Mouse (Mus musculus): ENCODE results near the gene Apoa1. TPM values are rescaled to one million over a fixed set of nuclear protein-coding genes. Genes with fewer than 3 reads are reported as not detected.

Gene Apoa1
- 3,214 and 4,275 TPM in 2 replicates for polyA plus RNA-seq (2015; fragmentation: Nextera tagmentation; extraction: Ambion mirVana)

DNA sequence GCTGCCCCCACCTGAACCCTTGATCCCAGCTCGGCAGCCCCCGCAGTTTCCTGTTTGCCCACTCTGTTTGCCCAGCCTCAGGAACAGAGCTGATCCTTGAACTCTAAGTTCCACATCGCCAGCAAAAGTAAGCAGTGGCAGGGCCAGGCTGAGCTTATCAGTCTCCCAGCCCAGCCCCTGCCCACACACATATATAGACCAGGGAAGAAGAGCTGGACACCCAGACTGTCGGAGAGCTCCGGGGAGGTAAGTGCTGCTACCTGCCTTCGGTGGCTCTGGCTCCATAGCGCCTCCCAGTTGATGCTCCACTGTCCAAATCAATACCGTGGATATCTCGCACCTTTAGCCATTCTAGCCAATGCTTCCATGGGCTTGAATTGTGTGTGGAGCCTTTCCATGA, at the start of gene Apoa1:
TSS of gene Apoa1 (plus strand) at position 90 of the 400 bp plus-strand sequence.
- H3K27me3 ChIP-seq (replicated peaks; ENCODE audit: control insufficient read depth, insufficient read depth, low read length) = no peaks in the 10 kb centered on the region
- 48% methylated on average over 9 of the region's 9 CpGs for WGBS
- peak within 1 kb of the TSS; percentile 54 for H3K4me3 ChIP-seq (ENCODE audit: low read length)
- peak within 1 kb of the TSS; percentile 89 for H3K4me2 ChIP-seq (ENCODE audit: low read depth, low read length)
- peak; percentile 31 for ATAC-seq
- no peaks in the 10 kb centered on the region for H3K9me3 ChIP-seq (ENCODE audit: control insufficient read depth, low read length)
- peak within 1 kb of the TSS; percentile 74 for H3K9ac ChIP-seq (ENCODE audit: low read depth, low read length)
- H3K36me3 ChIP-seq (ENCODE audit: control insufficient read depth, insufficient read depth, low read length) = no peaks in the 10 kb centered on the region
- H3K4me1 ChIP-seq (ENCODE audit: control insufficient read depth, insufficient read depth, low read length) = peaks cover 14% of the 10 kb centered on the region
- H3K27ac ChIP-seq (ENCODE audit: low read length) = peak within 1 kb of the TSS; percentile 83

DNA sequence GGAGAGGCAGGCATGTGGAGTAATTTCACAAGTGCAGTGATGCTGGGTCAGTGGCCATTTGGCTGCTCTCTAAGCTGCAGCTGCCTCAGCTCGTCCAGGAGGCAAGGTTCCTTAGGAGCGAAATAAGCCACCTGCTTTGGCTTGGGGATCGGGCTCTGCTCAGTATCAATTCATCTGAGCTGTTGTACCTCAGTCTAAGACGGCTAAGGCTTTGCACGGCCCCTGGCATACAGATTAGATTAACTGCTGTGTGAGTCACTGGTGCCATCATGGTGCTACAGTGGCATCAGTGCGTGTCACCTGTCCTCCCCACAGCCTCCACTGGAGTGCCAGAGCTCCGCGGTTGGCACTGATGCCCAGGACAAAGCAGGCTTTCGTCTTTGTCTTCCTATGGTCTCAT, 49.8 kb upstream of the Apoa1 start:
- H3K27ac ChIP-seq (ENCODE audit: low read length) = no peak overlapping the region
- H3K9ac ChIP-seq (ENCODE audit: low read depth, low read length) = no peak overlapping the region
- no peak for ATAC-seq
- no peak overlapping the region for H3K4me3 ChIP-seq (ENCODE audit: low read length)
- H3K4me1 ChIP-seq (ENCODE audit: control insufficient read depth, insufficient read depth, low read length) = peaks cover 15% of the 10 kb centered on the region
- H3K9me3 ChIP-seq (ENCODE audit: control insufficient read depth, low read length) = no peaks in the 10 kb centered on the region
- WGBS = 85% methylated on average over 9 of the region's 9 CpGs
- 0 out of 2 replicates have a peak, but pooled peaks cover 3% of the 10 kb centered on the region for H3K36me3 ChIP-seq (ENCODE audit: control insufficient read depth, insufficient read depth, low read length)
- no peaks in the 10 kb centered on the region for H3K27me3 ChIP-seq (replicated peaks; ENCODE audit: control insufficient read depth, insufficient read depth, low read length)
- H3K4me2 ChIP-seq (ENCODE audit: low read depth, low read length) = no peak overlapping the region

DNA sequence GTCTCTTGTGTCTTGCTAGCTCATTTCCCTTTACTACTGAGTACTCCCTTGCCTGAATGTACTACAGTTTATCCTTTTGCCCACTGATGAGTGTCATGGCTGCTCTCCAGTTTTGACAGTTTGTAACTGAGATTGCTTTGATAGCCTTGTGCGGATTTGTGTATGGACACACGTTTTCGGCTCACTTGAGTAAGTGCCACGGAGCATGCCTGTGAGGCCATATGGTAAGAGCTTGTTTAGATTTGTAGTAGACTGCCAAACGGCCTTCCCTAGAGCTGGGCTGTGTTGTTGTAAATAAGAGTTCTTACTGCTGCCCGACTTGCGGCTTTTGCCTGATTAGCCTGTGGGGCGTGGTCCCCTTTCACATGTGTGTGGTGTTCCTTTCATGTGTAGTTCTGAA, 47.1 kb upstream of the Apoa1 start:
- H3K9ac ChIP-seq (ENCODE audit: low read depth, low read length) = no peak overlapping the region
- no peak for ATAC-seq
- no peak overlapping the region for H3K4me3 ChIP-seq (ENCODE audit: low read length)
- no peak overlapping the region for H3K4me2 ChIP-seq (ENCODE audit: low read depth, low read length)
- 0 out of 2 replicates have a peak, but pooled peaks cover 3% of the 10 kb centered on the region for H3K36me3 ChIP-seq (ENCODE audit: control insufficient read depth, insufficient read depth, low read length)
- H3K27ac ChIP-seq (ENCODE audit: low read length) = no peak overlapping the region
- no peaks in the 10 kb centered on the region for H3K4me1 ChIP-seq (ENCODE audit: control insufficient read depth, insufficient read depth, low read length)
- no peaks in the 10 kb centered on the region for H3K27me3 ChIP-seq (replicated peaks; ENCODE audit: control insufficient read depth, insufficient read depth, low read length)
- WGBS = 61% methylated on average over 8 of the region's 8 CpGs
- no peaks in the 10 kb centered on the region for H3K9me3 ChIP-seq (ENCODE audit: control insufficient read depth, low read length)

DNA sequence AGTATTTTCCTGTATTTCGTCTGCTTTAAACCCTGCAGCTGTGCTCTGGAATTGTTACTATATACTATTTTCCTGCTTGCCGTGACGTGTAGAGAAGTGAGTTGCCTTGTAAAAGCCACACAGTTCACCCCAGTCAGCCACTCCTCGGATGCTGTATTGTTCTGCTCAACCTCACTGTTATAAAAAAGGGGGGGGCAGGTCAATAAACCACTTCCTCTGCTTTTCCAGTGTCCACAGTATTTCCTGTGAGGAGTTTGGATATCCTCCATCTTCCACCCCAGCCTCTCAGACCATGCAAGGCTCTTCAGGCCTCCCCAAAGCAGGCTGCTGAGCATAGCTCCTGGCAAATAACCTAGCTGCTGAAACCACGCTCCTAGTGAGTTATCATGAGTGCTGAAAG, 43.8 kb upstream of the Apoa1 start:
- H3K4me2 ChIP-seq (ENCODE audit: low read depth, low read length) = no peak overlapping the region
- WGBS = 53% methylated on average over 5 of the region's 5 CpGs

DNA sequence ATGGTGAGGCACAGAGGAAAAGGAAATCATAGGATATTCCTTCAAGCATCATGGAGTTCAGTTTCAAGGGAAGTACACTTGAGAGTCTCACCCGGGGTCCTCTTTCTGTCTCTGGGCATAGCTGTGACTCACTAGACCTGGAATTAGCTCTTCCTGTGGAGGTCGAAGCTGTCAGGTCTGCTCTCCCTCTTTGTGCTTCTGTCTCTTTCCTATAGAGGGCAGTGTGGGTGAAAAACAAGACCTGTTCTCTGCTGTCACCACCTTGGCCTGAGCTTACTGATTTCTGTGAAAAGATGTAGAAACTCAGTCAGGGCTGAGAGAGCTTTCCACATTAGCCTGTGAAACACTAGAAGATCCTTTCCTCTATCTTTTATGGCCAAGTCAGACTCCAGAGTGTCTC, 43.2 kb upstream of the Apoa1 start:
- peak overlapping the region; percentile 58; the same call in 1 of the 2 replicates for H3K27ac ChIP-seq (ENCODE audit: low read length)
- H3K27me3 ChIP-seq (replicated peaks; ENCODE audit: control insufficient read depth, insufficient read depth, low read length) = no peaks in the 10 kb centered on the region
- H3K4me1 ChIP-seq (ENCODE audit: control insufficient read depth, insufficient read depth, low read length) = no peaks in the 10 kb centered on the region
- no peaks in the 10 kb centered on the region for H3K9me3 ChIP-seq (ENCODE audit: control insufficient read depth, low read length)
- no peak overlapping the region for H3K4me3 ChIP-seq (ENCODE audit: low read length)
- H3K36me3 ChIP-seq (ENCODE audit: control insufficient read depth, insufficient read depth, low read length) = no peaks in the 10 kb centered on the region
- ATAC-seq = no peak
- 46% methylated on average over 2 of the region's 2 CpGs for WGBS
- H3K9ac ChIP-seq (ENCODE audit: low read depth, low read length) = no peak overlapping the region
- no peak overlapping the region for H3K4me2 ChIP-seq (ENCODE audit: low read depth, low read length)

More for the DNA sequence above, 43.8 kb upstream of the Apoa1 start:
- Histone ChIP-seq H3K27ac (ENCODE audit: low read length) (peak overlapping the region; percentile 58), H3K4me3 (ENCODE audit: low read length) (no peak overlapping the region), H3K9ac (ENCODE audit: low read depth, low read length) (no peak overlapping the region), H3K4me1 (ENCODE audit: control insufficient read depth, insufficient read depth, low read length) (no peaks in the 10 kb centered on the region), H3K27me3 (replicated peaks; ENCODE audit: control insufficient read depth, insufficient read depth, low read length) (no peaks in the 10 kb centered on the region), H3K9me3 (ENCODE audit: control insufficient read depth, low read length) (no peaks in the 10 kb centered on the region), H3K36me3 (ENCODE audit: control insufficient read depth, insufficient read depth, low read length) (no peaks in the 10 kb centered on the region)
- peak; percentile 45; the same call in 1 of the 2 replicates for ATAC-seq

DNA sequence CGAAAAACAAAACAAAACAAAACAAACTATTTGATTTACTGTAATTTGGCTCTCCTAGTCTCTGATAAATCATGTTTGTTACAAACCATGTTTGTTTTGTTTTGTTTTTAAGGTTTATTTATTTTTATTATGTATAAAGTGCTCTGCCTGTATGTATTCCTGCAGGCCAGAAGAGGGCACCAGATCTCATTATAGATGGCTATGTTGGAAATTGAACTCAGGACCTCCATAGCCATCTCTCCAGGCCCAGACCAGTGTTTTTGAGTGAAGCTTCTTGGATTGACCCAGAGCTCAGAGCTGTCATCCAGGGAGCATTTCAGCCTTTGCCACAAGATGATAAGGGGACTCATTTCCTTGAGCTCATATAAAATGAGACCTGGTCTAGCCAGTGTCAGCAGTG, 42.0 kb upstream of the Apoa1 start:
- ATAC-seq = no peak
- no peak overlapping the region for H3K4me3 ChIP-seq (ENCODE audit: low read length)
- no peaks in the 10 kb centered on the region for H3K4me1 ChIP-seq (ENCODE audit: control insufficient read depth, insufficient read depth, low read length)
- no peaks in the 10 kb centered on the region for H3K27me3 ChIP-seq (replicated peaks; ENCODE audit: control insufficient read depth, insufficient read depth, low read length)
- H3K9me3 ChIP-seq (ENCODE audit: control insufficient read depth, low read length) = no peaks in the 10 kb centered on the region
- H3K27ac ChIP-seq (ENCODE audit: low read length) = no peak overlapping the region
- no peaks in the 10 kb centered on the region for H3K36me3 ChIP-seq (ENCODE audit: control insufficient read depth, insufficient read depth, low read length)
- no peak overlapping the region for H3K9ac ChIP-seq (ENCODE audit: low read depth, low read length)
- WGBS = 88% methylated on average over 1 of the region's 1 CpGs
- H3K4me2 ChIP-seq (ENCODE audit: low read depth, low read length) = no peak overlapping the region

DNA sequence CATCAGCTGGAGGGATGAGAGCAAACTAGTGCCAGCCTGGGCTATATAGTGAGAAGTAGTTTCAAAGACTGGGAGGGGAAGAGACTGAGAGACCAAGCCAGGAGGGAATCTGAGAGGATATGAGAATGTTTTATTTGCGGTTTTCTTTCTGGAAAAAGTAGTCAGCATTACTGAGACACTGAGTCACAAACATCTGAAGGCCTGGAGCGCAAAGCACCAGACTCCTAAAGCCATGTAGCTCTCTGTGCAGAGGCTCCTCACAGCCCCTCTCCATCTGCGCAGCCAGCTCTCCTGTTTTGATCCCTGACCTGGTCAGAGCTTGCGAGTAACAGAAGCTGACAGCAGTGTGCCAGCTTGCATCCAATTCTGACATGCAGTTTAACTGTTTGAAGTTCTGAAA, 40.0 kb upstream of the Apoa1 start:
- H3K4me2 ChIP-seq (ENCODE audit: low read depth, low read length) = no peak overlapping the region
- H3K9me3 ChIP-seq (ENCODE audit: control insufficient read depth, low read length) = no peaks in the 10 kb centered on the region
- ATAC-seq = no peak
- H3K27ac ChIP-seq (ENCODE audit: low read length) = no peak overlapping the region
- no peaks in the 10 kb centered on the region for H3K27me3 ChIP-seq (replicated peaks; ENCODE audit: control insufficient read depth, insufficient read depth, low read length)
- no peak overlapping the region for H3K4me3 ChIP-seq (ENCODE audit: low read length)
- WGBS = 90% methylated on average over 4 of the region's 4 CpGs
- H3K4me1 ChIP-seq (ENCODE audit: control insufficient read depth, insufficient read depth, low read length) = no peaks in the 10 kb centered on the region
- H3K9ac ChIP-seq (ENCODE audit: low read depth, low read length) = no peak overlapping the region
- no peaks in the 10 kb centered on the region for H3K36me3 ChIP-seq (ENCODE audit: control insufficient read depth, insufficient read depth, low read length)

DNA sequence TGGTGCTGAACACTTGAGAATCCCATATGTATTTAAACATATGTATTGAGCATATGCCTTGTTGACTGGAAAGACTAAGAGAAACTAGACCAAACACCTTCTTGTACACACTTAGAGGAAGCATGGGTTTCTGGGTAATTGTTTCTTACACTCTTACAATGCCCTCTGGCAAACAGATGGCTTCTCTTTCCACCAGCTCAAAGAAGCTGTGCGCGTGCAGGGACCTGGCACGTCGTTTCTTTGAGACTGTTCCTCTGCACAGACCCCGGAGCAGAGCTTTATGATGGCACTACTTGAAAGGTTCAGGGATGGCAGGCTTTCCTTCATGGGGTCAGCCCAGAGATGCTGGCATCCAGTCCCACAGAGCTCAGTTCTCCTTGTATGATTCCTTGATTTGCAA, 39.4 kb upstream of the Apoa1 start:
- Histone ChIP-seq H3K36me3 (ENCODE audit: control insufficient read depth, insufficient read depth, low read length) (no peaks in the 10 kb centered on the region), H3K4me3 (ENCODE audit: low read length) (no peak overlapping the region), H3K27ac (ENCODE audit: low read length) (no peak overlapping the region), H3K9me3 (ENCODE audit: control insufficient read depth, low read length) (no peaks in the 10 kb centered on the region), H3K9ac (ENCODE audit: low read depth, low read length) (no peak overlapping the region), H3K4me2 (ENCODE audit: low read depth, low read length) (no peak overlapping the region), H3K27me3 (replicated peaks; ENCODE audit: control insufficient read depth, insufficient read depth, low read length) (no peaks in the 10 kb centered on the region), H3K4me1 (ENCODE audit: control insufficient read depth, insufficient read depth, low read length) (no peaks in the 10 kb centered on the region)
- ATAC-seq = no peak
- 81% methylated on average over 5 of the region's 5 CpGs for WGBS

DNA sequence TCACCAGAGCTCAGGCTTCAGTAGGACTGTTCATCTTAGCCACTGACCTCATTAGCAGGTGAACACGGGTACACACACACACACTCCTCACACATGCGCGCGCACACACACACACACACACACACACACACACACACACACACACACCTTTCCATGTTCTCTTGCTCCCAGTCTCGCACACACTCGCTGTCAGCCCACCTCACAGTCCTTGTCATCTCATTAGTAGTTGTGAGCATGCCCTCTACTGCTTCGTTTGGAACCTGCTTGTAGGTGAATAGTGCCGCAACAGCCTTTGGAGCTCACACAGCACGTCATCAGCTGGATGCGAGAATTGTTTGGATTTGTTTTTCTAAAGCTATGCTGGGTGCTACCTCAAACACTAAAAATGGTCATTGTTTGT, 39.0 kb upstream of the Apoa1 start:
- H3K4me1 ChIP-seq (ENCODE audit: control insufficient read depth, insufficient read depth, low read length) = no peaks in the 10 kb centered on the region
- H3K9ac ChIP-seq (ENCODE audit: low read depth, low read length) = no peak overlapping the region
- no peaks in the 10 kb centered on the region for H3K9me3 ChIP-seq (ENCODE audit: control insufficient read depth, low read length)
- no peak overlapping the region for H3K27ac ChIP-seq (ENCODE audit: low read length)
- H3K4me3 ChIP-seq (ENCODE audit: low read length) = no peak overlapping the region
- H3K27me3 ChIP-seq (replicated peaks; ENCODE audit: control insufficient read depth, insufficient read depth, low read length) = no peaks in the 10 kb centered on the region
- 87% methylated on average over 10 of the region's 10 CpGs for WGBS
- H3K4me2 ChIP-seq (ENCODE audit: low read depth, low read length) = no peak overlapping the region
- ATAC-seq = no peak
- no peaks in the 10 kb centered on the region for H3K36me3 ChIP-seq (ENCODE audit: control insufficient read depth, insufficient read depth, low read length)

DNA sequence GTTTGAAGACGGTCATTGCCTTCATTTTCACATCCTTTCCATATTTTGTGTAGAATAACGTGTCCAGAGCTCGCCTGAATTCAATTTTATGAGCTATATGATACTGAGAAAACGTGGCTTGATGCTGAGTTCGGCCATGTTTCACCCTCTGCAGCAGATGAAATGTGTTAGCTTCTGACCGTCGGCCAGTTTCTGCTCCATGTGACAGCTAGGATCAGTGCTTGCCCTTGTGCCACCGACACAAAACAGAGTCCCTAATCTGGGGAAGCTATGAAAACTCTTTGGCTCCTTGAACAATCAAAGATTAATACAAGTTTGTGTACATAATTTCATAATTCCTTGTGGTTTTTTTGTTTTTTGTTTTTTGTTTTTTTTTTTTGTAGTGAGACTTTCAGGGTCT, 37.1 kb upstream of the Apoa1 start:
- H3K27me3 ChIP-seq (replicated peaks; ENCODE audit: control insufficient read depth, insufficient read depth, low read length) = no peaks in the 10 kb centered on the region
- no peak overlapping the region for H3K9ac ChIP-seq (ENCODE audit: low read depth, low read length)
- no peak overlapping the region for H3K4me3 ChIP-seq (ENCODE audit: low read length)
- H3K9me3 ChIP-seq (ENCODE audit: control insufficient read depth, low read length) = no peaks in the 10 kb centered on the region
- no peak for ATAC-seq
- H3K36me3 ChIP-seq (ENCODE audit: control insufficient read depth, insufficient read depth, low read length) = no peaks in the 10 kb centered on the region; the same call in 1 of the 2 replicates
- no peak overlapping the region for H3K27ac ChIP-seq (ENCODE audit: low read length)
- no peak overlapping the region for H3K4me2 ChIP-seq (ENCODE audit: low read depth, low read length)
- WGBS = 65% methylated on average over 8 of the region's 8 CpGs
- no peaks in the 10 kb centered on the region for H3K4me1 ChIP-seq (ENCODE audit: control insufficient read depth, insufficient read depth, low read length)

Data from intestine, embryonic 16.5 days (tissue).